Mouse (Mus musculus) T-cell, adult 66 days (primary cell): ENCODE measurements around the gene Eef1b2. TPM values are rescaled to one million over a fixed set of nuclear protein-coding genes. Genes with fewer than 3 reads are reported as not detected.

Source experiments
- total RNA-seq, 2 experiments: library from RNA; stranded (reverse); gene quantifications; 3 replicates in 1 of 2; 4 replicates in 1 of 2; pipeline ENCODE4 v1.2.4; 2023

Eef1b2 gene
- 1,000 to 10,000 TPM; 1,727 to 1,756 TPM for total RNA-seq

DNA sequence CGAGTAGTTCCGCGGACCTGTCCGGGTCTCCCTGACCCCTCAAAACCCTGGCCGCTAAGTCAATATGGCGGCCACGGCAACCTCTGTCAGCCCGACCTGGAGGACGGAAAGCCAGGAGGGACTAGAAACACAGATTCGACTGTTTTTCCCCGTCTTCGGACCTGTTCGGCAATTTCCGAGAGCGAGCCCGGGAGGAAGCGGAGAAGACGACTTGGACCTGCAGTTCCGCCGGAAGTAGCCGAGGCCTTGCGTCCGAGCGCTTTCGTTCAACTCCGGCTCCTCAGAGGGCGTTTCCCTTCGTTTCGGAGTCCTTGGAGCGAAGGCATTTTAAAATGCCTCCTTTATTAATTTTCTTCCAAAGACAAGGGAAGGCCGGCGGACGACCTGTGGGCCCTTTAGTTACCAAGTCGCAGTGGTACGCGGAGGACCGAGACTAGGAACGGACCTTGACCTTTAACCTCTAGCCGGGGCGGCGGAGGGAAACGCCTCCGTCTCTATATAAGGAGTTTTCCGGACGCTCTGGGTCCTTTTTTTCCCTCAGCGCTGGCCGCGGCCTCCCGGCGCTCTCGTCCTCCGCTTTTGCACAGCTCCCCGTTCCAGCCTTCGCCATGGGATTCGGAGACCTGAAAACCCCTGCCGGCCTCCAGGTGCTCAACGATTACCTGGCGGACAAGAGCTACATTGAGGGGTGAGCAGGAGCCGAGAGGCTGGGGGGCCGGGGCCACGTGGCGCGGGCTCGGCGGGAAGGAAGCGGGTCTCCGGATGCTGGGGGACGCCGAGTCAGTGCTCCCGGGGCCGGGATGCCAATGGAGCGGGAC, at the start of gene Eef1b2, which contains the start of gene Ndufs1:
Eef1b2 (plus strand) TSS at position 222 of the 818 bp plus-strand sequence.
Ndufs1 (minus strand) TSS at position 230 of the 818 bp plus-strand sequence.

DNA sequence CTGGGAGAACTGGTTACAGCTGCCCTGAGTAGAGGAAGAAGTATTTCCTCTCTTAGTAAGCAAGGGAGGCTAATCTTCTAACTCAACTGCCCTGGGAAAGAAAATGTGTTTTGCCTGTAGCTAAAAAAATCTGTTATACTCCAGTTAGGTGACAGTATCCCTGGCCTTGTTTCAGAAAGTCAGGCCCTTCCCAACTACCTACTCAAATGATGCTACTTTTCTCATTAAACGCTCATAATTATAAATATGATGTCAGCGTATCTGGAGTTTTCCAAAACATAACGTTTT, 37.6 kb downstream of the Eef1b2 start, which contains the start of gene Gpr1:
Gpr1 (minus strand) TSS at position 273 of the 288 bp plus-strand sequence.

Other genes with a start within 250 kb of the Eef1b2 start
- 10 to 100 TPM; 75.9 to 77.7 TPM for gene Ino80d, start 62.2 kb upstream of the Eef1b2 start, total RNA-seq
- 10 to 100 TPM; 68.1 to 84.6 TPM for gene Ndufs1, start within 50 bp of the Eef1b2 start, total RNA-seq
- gene Gpr1, start 37.7 kb downstream of the Eef1b2 start, total RNA-seq: not detected
- not detected for gene Zdbf2, start 96.4 kb downstream of the Eef1b2 start, total RNA-seq